Mouse (Mus musculus) CH12.LX (cell line): ENCODE measurements at regions not wholly inside any gene's neighbourhood (a gene's known extent, or its start where the extent isn't known, plus 50 kb on each side); places are given as distances from the start of the nearest gene placed in this dataset.

ENCODE experiments used
- DNase-seq: peaks from one replicate; pipeline ENCODE4 v3.0.0-alpha.2; 2013; ENCODE audit errors: extremely low read depth
- H3K27ac ChIP-seq: 2 replicates; pipeline ENCODE4 v1.5.1; 2012; ENCODE audit warnings: low read depth, mild to moderate bottlenecking, control low read depth, moderate library complexity; ENCODE audit not compliant: insufficient read depth
- H3K27me3 ChIP-seq: replicated peaks from 2 replicates; pipeline ENCODE3; 2012; ENCODE audit warnings: inconsistent platforms
- H3K36me3 ChIP-seq, 2 experiments: replicated peaks in 1 of 2; 2 replicates each; pipeline versions ENCODE3 to v1.6.1; 2012; ENCODE audit warnings: inconsistent platforms in 1 of 2, low read length in 1 of 2, mild to moderate bottlenecking in 1 of 2, mixed read lengths in 1 of 2, moderate library complexity in 1 of 2; ENCODE audit not compliant: control insufficient read depth in 1 of 2, insufficient read depth in 1 of 2
- H3K4me1 ChIP-seq, 2 experiments: 2 replicates each; pipeline ENCODE4 v1.6.1; 2012; ENCODE audit warnings: inconsistent platforms in 1 of 2, moderate library complexity in 1 of 2; ENCODE audit not compliant: insufficient read depth in 2 of 2, control insufficient read depth in 1 of 2
- H3K4me2 ChIP-seq: 2 replicates; pipeline ENCODE4 v1.6.1; 2012; ENCODE audit warnings: low read depth, mild to moderate bottlenecking, control low read depth; ENCODE audit not compliant: poor library complexity, insufficient read depth, severe bottlenecking
- H3K4me3 ChIP-seq, 3 experiments: fragments of 150-350 bp in 1 of 3; sonication (generic) in 1 of 3; replicated peaks in 1 of 3; 2 replicates each; pipeline versions ENCODE3 to v1.5.1; 2011 to 2012; ENCODE audit warnings: low read depth in 2 of 3, low read length in 2 of 3, mild to moderate bottlenecking in 2 of 3, moderate library complexity in 2 of 3, control low read depth in 1 of 3, improper control_type of control experiment in 1 of 3, inconsistent platforms in 1 of 3, mixed read lengths in 1 of 3; ENCODE audit not compliant: poor library complexity in 1 of 3
- H3K79me2 ChIP-seq: replicated peaks from 2 replicates; pipeline ENCODE4 v1.6.1; 2012; ENCODE audit warnings: mild to moderate bottlenecking, moderate library complexity; ENCODE audit not compliant: control insufficient read depth, poor library complexity, insufficient read depth, severe bottlenecking; ENCODE audit errors: extremely low read depth
- H3K9ac ChIP-seq: 2 replicates; pipeline ENCODE4 v1.6.1; 2012; ENCODE audit warnings: low read depth, mild to moderate bottlenecking, control low read depth, moderate library complexity; ENCODE audit not compliant: insufficient read depth
- H3K9me3 ChIP-seq: replicated peaks from 2 replicates; pipeline ENCODE3; 2012; ENCODE audit warnings: low read length, inconsistent platforms, mixed read lengths
- BHLHE40 ChIP-seq: IDR thresholded peaks from 2 replicates; pipeline ENCODE4 v1.6.1; 2011; ENCODE audit warnings: mild to moderate bottlenecking, low read depth, low read length, improper control_type of control experiment
- CHD1 ChIP-seq: IDR thresholded peaks from 2 replicates; pipeline ENCODE4 v1.6.1; 2012; ENCODE audit warnings: low read depth, low read length, improper control_type of control experiment, inconsistent platforms
- CHD2 ChIP-seq: IDR thresholded peaks from 2 replicates; pipeline ENCODE4 v1.6.1; 2011; ENCODE audit warnings: low read length, improper control_type of control experiment
- E2F4 ChIP-seq: IDR thresholded peaks from 2 replicates; pipeline ENCODE4 v1.6.1; 2011; ENCODE audit warnings: low read depth, low read length, improper control_type of control experiment; ENCODE audit not compliant: insufficient replicate concordance
- EP300 ChIP-seq: IDR thresholded peaks from 2 replicates; pipeline ENCODE4 v1.6.1; 2011; ENCODE audit warnings: low read length, improper control_type of control experiment
- ETS1 ChIP-seq: conservative IDR thresholded peaks from 2 replicates; pipeline ENCODE4 v1.6.1; 2012; ENCODE audit warnings: low read depth, mild to moderate bottlenecking, inconsistent platforms, low read length, improper control_type of control experiment, moderate library complexity
- GABPA ChIP-seq: IDR thresholded peaks from 2 replicates; pipeline ENCODE4 v1.6.1; 2012; ENCODE audit warnings: low read depth, low read length, improper control_type of control experiment, inconsistent platforms; ENCODE audit not compliant: insufficient replicate concordance
- HCFC1 ChIP-seq: IDR thresholded peaks from 2 replicates; pipeline ENCODE4 v1.6.1; 2012; ENCODE audit warnings: low read depth, mild to moderate bottlenecking, inconsistent platforms, low read length, improper control_type of control experiment
- JUN ChIP-seq: IDR thresholded peaks from 2 replicates; pipeline ENCODE4 v1.6.1; 2011; ENCODE audit warnings: low read depth, mild to moderate bottlenecking, low read length, improper control_type of control experiment, moderate library complexity; ENCODE audit not compliant: insufficient read depth
- JUND ChIP-seq: conservative IDR thresholded peaks from 2 replicates; pipeline ENCODE4 v1.6.1; 2011; ENCODE audit warnings: low read depth, low read length, improper control_type of control experiment
- KAT2A ChIP-seq: IDR thresholded peaks from 2 replicates; pipeline ENCODE4 v1.6.1; 2012; ENCODE audit warnings: low read length, improper control_type of control experiment, inconsistent platforms; ENCODE audit not compliant: insufficient replicate concordance
- MAFK ChIP-seq: IDR thresholded peaks from 2 replicates; pipeline ENCODE4 v1.6.1; 2011; ENCODE audit warnings: low read length, improper control_type of control experiment; ENCODE audit not compliant: insufficient replicate concordance
- MAZ ChIP-seq: IDR thresholded peaks from 2 replicates; pipeline ENCODE4 v1.6.1; 2012; ENCODE audit warnings: low read depth, mild to moderate bottlenecking, inconsistent platforms, low read length, improper control_type of control experiment, moderate library complexity
- MEF2A ChIP-seq: IDR thresholded peaks from 2 replicates; pipeline ENCODE4 v1.6.1; 2014; ENCODE audit warnings: low read depth, mild to moderate bottlenecking, inconsistent platforms, low read length, improper control_type of control experiment, borderline replicate concordance
- MXI1 ChIP-seq: IDR thresholded peaks from 2 replicates; pipeline ENCODE4 v1.6.1; 2011; ENCODE audit warnings: mild to moderate bottlenecking, low read depth, low read length, improper control_type of control experiment
- NRF1 ChIP-seq: IDR thresholded peaks from 2 replicates; pipeline ENCODE4 v1.6.1; 2014; ENCODE audit warnings: low read depth, mild to moderate bottlenecking, inconsistent platforms, low read length, improper control_type of control experiment, moderate library complexity
- PAX5 ChIP-seq: IDR thresholded peaks from 2 replicates; pipeline ENCODE4 v1.6.1; 2012; ENCODE audit warnings: low read length, inconsistent platforms, mixed read lengths
- POLR2A ChIP-seq: IDR thresholded peaks from 2 replicates; pipeline ENCODE4 v1.6.1; 2011; ENCODE audit warnings: low read depth, mild to moderate bottlenecking, improper control_type of control experiment, low read length
- RAD21 ChIP-seq: IDR thresholded peaks from 2 replicates; pipeline ENCODE4 v1.6.1; 2011; ENCODE audit warnings: low read depth, mild to moderate bottlenecking, low read length, improper control_type of control experiment, moderate library complexity
- SMC3 ChIP-seq: IDR thresholded peaks from 2 replicates; pipeline ENCODE4 v1.6.1; 2011; ENCODE audit warnings: low read depth, low read length, improper control_type of control experiment
- TBP ChIP-seq: conservative IDR thresholded peaks from 2 replicates; pipeline ENCODE4 v1.6.1; 2011; ENCODE audit warnings: low read depth, low read length, improper control_type of control experiment
- USF1 ChIP-seq: IDR thresholded peaks from 2 replicates; pipeline ENCODE4 v1.6.1; 2014; ENCODE audit warnings: low read depth, mild to moderate bottlenecking, inconsistent platforms, low read length, improper control_type of control experiment
- ZC3H11A ChIP-seq: IDR thresholded peaks from 2 replicates; pipeline ENCODE4 v1.6.1; 2012; ENCODE audit warnings: low read depth, mild to moderate bottlenecking, inconsistent platforms, low read length, improper control_type of control experiment
- ZKSCAN1 ChIP-seq: IDR thresholded peaks from 2 replicates; pipeline ENCODE4 v1.6.1; 2012; ENCODE audit warnings: low read depth, inconsistent platforms, low read length, improper control_type of control experiment, borderline replicate concordance
- ZMIZ1 ChIP-seq: IDR thresholded peaks from 2 replicates; pipeline ENCODE4 v1.6.1; 2012; ENCODE audit warnings: low read depth, mild to moderate bottlenecking, inconsistent platforms, low read length, improper control_type of control experiment
- ZNF384 ChIP-seq: IDR thresholded peaks from 2 replicates; pipeline ENCODE4 v1.6.1; 2012; ENCODE audit warnings: low read depth, low read length, improper control_type of control experiment, inconsistent platforms
- dilution Hi-C: fragments of 300-500 bp; cut with MboI; formaldehyde crosslinking; loops from 2 replicates; pipeline ENCODE4 v1.14.3; 2020; ENCODE audit warnings: low sequenced_read_pairs; ENCODE audit not compliant: extremely low pct_unique_long_range_greater_than_20kb, extremely low pct_ligation_motif_present
- in situ Hi-C: fragments of 300-500 bp; cut with MboI; formaldehyde crosslinking; loops from 3 replicates; pipeline ENCODE4 v1.14.3; 2019; ENCODE audit warnings: low sequenced_read_pairs, low pct_ligation_motif_present, low pct_unique_long_range_greater_than_20kb, mixed read lengths

GRCm38 (mm10) chr3:119939091-119939490 is 154.8 kb upstream of the Ptbp2 start:
- no peaks in the 10 kb centered on the region for H3K27me3 ChIP-seq
- no peak overlapping the region for H3K9ac ChIP-seq
- H3K4me3 ChIP-seq, result no peak overlapping the region
- no peak overlapping the region for H3K4me2 ChIP-seq
- peaks cover 38% of the 10 kb centered on the region for H3K9me3 ChIP-seq
- in situ Hi-C loops (no loop called here), dilution Hi-C loops (no loop called here)
- H3K36me3 ChIP-seq, result no peaks in the 10 kb centered on the region
- 0 out of 4 replicates have a peak, but pooled peaks cover 0 to under 1% of the 10 kb centered on the region in 2 experiments for H3K4me1 ChIP-seq
- TF ChIP-seq JUN (no peak), SMC3 (no peak), EP300 (no peak), ZKSCAN1 (no peak), ZNF384 (no peak), MAZ (no peak), USF1 (no peak), ETS1 (no peak), CHD2 (no peak), TBP (no peak)
- H3K27ac ChIP-seq, result no peak overlapping the region
- no peaks in the 10 kb centered on the region for H3K79me2 ChIP-seq
- no peak for DNase-seq

GRCm38 (mm10) chr3:119938425-119938824 is 154.2 kb upstream of the Ptbp2 start:
- Histone ChIP-seq H3K4me1 (peaks cover 0 to 4% of the 10 kb centered on the region in 2 experiments; a peak in 2 of 4 replicates), H3K27me3 (no peaks in the 10 kb centered on the region), H3K9ac (no peak overlapping the region), H3K4me3 (no peak overlapping the region), H3K9me3 (peaks cover 40% of the 10 kb centered on the region), H3K36me3 (no peaks in the 10 kb centered on the region), H3K79me2 (no peaks in the 10 kb centered on the region), H3K4me2 (no peak overlapping the region), H3K27ac (no peak overlapping the region)
- DNase-seq, result no peak
- TF ChIP-seq BHLHE40 (no peak), ZNF384 (no peak), E2F4 (no peak), MAFK (no peak), MXI1 (no peak), CHD1 (no peak)
- in situ Hi-C loops, result no loop called here
- dilution Hi-C loops, result no loop called here

GRCm38 (mm10) chr3:119936526-119936925 is 152.3 kb upstream of the Ptbp2 start:
- H3K27me3 ChIP-seq, result no peaks in the 10 kb centered on the region
- TF ChIP-seq KAT2A (no peak), BHLHE40 (no peak), POLR2A (no peak), RAD21 (no peak), CHD1 (no peak), ETS1 (no peak), ZC3H11A (no peak), ZMIZ1 (no peak), JUND (no peak), MEF2A (no peak), GABPA (no peak), PAX5 (no peak), NRF1 (no peak), CHD2 (no peak), HCFC1 (no peak), USF1 (no peak), MXI1 (no peak), E2F4 (no peak)
- no peak overlapping the region for H3K4me3 ChIP-seq
- H3K9me3 ChIP-seq, result peaks cover 33% of the 10 kb centered on the region
- no peaks in the 10 kb centered on the region for H3K36me3 ChIP-seq
- no peaks in the 10 kb centered on the region for H3K79me2 ChIP-seq
- H3K9ac ChIP-seq, result no peak overlapping the region
- no peak overlapping the region for H3K4me2 ChIP-seq
- dilution Hi-C loops (no loop called here), in situ Hi-C loops (no loop called here)
- peaks cover 0 to 4% of the 10 kb centered on the region in 2 experiments; a peak in 2 of 4 replicates for H3K4me1 ChIP-seq
- H3K27ac ChIP-seq, result no peak overlapping the region
- no peak for DNase-seq
